Mouse (Mus musculus) lung, adult 2 months (tissue): ENCODE measurements at regions not wholly inside any gene's neighbourhood (a gene's known extent, or its start where the extent isn't known, plus 50 kb on each side); places are given as distances from the start of the nearest gene placed in this dataset.

Experiments
- CTCF ChIP-seq: fragments of 200-500 bp; IDR thresholded peaks from 2 replicates; pipeline ENCODE4 v1.5.1; 2011; ENCODE audit warnings: mild to moderate bottlenecking, low read length, control low read depth; ENCODE audit not compliant: insufficient read depth
- POLR2A ChIP-seq: fragments of 200-500 bp; IDR thresholded peaks from 2 replicates; pipeline ENCODE4 v1.6.1; 2011; ENCODE audit warnings: low read depth, mild to moderate bottlenecking, control low read depth, low read length, borderline replicate concordance; ENCODE audit errors: extremely low read depth

GRCm38 (mm10) chr14:46514262-46514932, 123.9 kb upstream of the Bmp4 start:
- TF ChIP-seq CTCF: no peak
- no peak for TF ChIP-seq POLR2A
